Mouse (Mus musculus) left cerebral cortex, adult 9 months (tissue): ENCODE results near the gene Atn1.
A peak's percentile ranks its signal among the peaks of the same experiment; 100 is the strongest.

Experiments used
- DNase-seq, 2 experiments: peaks; one replicate each; pipeline ENCODE4 v3.0.0; 2022; ENCODE audit warnings: low spot score in 2 of 2

Gene Atn1

DNA sequence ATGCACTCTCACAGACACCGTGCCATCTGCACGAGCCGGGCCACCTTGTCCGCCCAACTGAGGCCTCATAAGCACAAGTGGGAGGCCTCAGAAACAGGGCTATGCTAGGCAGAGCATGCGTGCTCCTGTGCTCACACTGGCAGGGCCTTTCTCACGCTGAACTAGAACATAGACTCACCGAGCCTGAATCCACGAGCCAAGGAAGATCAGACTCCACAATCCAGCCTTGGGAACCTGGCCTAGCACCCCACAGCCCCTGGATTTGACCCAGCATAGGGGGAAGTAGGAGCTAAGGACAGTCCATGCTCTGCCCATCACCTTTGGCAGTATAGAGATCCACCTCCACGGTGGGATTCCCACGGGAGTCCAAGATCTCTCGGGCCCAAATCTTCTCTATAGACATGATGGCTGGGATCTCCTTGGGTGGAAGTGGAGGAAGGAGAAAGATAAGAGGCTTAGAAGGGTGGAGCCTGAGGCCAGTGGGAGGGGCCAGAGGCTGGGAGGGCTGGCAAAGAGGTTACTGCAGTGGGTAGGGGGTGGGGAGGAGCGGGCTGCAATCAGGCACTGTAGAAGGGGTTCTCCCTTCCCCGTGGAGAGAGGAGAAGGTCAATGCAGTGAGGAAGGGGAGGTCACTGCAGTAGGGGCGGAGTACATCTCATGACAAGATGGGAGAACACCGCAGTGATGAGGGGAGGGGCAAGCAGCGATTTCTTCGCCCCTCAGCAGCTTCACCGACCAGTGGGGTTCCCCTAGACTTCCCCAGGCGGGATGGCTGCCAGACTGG is 11.8 kb upstream of the Atn1 start:
- DNase-seq = peak in 1 of 2 experiments; percentile 59

GRCm38 (mm10) chr6:124767536-124767919 is 11.2 kb upstream of the Atn1 start:
- DNase-seq = no peak

- DNase-seq = no peak
These were observed 9.6 kb upstream of the Atn1 start for GRCm38 (mm10) chr6:124765951-124766350.

DNA sequence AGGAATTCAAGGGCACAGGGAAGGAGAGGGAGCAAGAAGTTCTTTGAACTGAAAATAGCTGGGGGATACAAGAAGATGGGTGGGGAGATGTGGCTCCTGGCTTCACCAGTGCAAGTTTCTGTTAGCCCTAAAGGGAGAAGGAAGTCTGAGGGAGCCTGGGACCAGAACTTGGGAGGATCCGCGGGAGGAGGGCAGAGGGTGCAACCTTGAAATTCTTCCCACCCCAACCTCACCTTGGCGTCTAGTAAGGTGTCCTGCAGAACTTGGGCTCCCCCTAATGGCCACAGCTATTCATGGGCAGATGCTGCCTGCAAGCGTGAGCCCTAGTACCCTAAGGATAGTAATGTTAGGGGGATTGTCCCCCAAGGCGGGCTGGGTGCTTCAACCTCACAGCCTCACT is 2.9 kb upstream of the Atn1 start:
- peak in 1 of 2 experiments; percentile 89 for DNase-seq

- DNase-seq = no peak
These were observed 2.5 kb upstream of the Atn1 start for GRCm38 (mm10) chr6:124758849-124759232.

GRCm38 (mm10) chr6:124757909-124758848 is 1.9 kb upstream of the Atn1 start:
- peak in 1 of 2 experiments; percentile 62 for DNase-seq

DNA sequence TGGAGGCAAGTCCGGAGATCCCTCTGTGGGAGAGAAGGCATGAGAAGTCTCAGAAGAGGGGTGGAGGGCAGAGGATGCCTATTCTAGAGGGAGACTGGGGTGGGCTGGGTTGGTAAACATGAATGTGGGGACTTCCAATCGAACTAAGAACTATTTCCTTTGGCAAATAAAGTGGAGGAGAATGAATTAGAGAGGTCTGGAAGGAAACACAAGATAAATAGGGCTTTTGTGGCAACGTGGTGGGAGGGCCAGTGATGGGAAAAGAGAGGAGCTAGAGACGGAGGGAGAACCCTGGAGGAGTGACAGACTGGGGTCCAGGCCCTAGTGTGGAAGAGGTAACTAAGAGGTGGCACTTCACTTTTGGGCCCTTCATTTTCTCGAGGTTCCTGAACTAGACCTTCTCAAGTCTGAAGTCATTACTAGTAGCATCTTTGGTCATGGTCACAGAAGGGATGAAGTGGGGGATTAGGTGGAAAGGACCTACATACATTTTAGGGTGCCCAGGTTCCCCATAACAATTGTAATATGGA is 1.1 kb upstream of the Atn1 start:
- DNase-seq = no peak

- peak in 1 of 2 experiments; percentile 77 for DNase-seq
These were observed 477 bp upstream of the Atn1 start for GRCm38 (mm10) chr6:124756652-124757350.

DNA sequence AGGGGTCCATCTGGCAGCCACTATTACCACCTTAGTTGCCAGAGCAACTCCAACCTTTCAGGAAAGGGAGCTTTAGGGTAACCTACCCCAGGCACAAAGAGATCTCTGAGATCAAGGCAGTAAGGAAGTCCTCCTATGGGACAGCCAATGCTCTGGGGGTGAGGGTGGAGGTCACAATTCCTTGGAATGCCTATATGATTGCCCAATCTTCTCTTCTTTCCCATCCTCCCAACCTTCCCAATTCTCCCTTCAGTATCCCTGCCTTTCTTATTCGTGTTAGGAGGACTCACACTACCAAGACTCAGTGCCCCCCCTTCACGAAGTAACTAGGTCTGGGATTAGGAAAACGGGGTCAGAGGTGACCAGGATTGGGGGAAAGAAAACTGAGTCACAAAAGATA is 1.0 kb downstream of the Atn1 start:
- no peak for DNase-seq

DNA sequence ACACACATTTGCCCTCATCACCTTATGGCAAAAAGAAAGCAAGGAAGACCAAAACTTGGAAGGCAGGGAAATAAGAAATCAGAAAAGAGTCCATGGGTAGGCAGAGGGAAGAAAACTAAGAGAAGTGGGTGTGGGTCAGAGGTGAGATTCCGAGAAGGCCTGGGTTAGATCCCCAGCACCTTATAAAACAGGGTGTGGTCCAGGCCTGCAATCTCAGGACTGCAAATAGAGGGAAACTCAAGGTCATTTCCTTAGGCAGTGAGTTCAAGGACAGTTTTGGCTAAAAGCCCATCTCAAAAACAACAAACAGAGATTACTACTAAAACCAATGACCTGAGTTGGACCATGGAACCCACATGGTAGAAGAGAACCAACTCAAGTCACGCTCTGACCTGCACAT is 2.5 kb downstream of the Atn1 start:
- no peak for DNase-seq

DNA sequence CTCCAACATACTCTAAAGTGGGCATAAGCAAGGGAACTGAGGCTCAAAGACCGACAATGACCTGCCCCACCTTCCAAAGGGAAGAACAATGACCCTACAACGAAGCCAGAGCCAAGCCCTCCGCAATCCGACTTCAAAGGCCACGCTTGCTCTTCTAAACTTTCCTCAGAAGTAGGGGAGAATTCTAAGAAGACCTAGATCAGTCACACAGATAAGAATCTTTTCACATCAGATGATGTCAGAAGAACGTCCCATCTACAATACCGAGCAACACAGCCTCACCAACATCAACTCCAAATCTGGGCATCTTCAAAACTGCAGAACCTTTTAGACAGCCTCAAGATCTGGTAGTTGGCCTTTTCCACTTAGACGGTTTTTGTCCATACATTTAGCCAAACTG is 5.9 kb downstream of the Atn1 start:
- no peak for DNase-seq

- no peak for DNase-seq
These were observed 9.4 kb downstream of the Atn1 start for GRCm38 (mm10) chr6:124746654-124747632.

DNA sequence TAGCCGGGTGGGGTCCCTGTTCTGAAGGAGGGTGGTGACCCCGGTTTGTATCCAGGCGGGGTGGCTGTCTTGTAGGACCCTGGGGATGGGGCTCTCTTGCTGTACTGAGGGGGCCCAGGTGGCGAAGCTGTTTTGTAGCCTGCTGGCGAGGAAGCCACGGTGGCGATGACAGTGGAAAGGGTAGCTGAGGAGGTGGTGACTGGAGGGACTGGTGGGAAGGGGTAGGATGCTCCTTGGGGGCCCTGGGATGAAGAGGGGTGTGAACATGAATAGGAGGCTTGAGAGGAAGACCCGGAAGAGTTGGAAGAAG is 10.1 kb downstream of the Atn1 start:
- DNase-seq = no peak

DNA sequence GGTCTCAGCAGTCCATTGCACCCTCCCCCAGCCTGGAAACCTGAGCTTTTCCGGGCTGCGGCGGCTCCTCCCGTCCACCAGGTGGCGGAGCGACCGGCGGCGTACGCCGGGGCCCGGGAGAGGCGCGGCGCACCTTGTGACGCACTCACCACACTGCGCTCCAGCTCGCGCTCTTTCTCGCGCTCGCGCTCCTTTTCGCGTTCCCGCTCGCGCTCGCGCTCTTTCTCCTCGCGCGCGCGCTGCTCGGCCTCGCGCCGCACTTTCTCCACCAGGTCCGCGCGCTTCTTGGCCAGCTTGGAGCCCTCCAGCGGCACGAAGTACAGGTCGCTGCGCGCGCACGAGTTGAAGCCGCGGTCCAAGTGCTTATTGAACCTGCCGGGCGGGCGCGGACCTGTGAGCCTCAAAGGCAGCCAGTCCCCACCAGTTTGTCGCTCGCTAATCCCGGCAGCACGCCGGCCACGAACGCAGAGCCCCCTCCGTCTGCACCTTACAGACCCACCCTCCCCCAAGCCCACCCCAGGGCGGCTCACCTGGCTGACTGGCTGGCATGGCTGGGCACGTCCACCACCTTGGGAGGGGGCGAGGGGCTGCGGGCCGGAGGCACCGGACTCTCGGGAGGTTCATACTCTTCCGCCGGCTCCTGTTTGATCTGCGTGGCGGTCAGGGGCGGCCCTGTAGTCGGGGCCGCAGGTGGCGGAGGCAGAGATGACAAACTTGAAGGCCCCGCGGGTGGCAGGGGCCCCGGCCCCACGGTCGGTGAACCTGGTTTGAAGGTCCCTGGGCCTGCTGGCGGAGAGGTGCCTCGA is 10.6 kb downstream of the Atn1 start:
- peak; percentile 86 to 93 for DNase-seq

DNA sequence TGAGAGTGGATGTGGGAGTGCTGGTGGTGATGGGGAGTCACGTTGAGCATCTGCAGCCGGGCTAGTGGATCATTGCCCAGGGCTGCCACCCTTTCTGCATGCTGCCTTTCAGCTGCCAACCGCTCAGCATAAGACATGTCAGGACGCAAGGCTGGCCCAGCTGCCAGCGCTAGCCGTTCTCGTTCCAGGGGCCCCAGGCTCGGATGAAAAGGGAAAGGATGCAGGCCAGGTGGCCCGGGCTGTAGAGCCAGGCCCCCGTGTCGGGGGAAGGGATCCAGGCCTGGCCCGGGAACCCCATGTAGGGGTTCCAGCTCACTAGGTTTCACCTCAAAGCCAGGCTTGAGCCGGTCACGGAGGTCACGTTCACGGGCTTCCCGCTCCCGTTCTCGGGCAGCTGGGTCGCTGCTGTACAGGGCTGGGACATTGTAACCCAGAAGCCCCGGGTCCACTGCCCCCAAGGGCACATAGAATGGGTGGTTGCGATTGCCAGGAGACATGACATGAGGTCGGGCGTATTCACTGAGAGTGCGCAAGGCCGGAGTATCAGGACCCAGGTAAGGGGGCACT is 11.5 kb downstream of the Atn1 start:
- DNase-seq = peak in 1 of 2 experiments; percentile 45

GRCm38 (mm10) chr6:124743647-124744046 is 12.7 kb downstream of the Atn1 start:
- no peak for DNase-seq

DNA sequence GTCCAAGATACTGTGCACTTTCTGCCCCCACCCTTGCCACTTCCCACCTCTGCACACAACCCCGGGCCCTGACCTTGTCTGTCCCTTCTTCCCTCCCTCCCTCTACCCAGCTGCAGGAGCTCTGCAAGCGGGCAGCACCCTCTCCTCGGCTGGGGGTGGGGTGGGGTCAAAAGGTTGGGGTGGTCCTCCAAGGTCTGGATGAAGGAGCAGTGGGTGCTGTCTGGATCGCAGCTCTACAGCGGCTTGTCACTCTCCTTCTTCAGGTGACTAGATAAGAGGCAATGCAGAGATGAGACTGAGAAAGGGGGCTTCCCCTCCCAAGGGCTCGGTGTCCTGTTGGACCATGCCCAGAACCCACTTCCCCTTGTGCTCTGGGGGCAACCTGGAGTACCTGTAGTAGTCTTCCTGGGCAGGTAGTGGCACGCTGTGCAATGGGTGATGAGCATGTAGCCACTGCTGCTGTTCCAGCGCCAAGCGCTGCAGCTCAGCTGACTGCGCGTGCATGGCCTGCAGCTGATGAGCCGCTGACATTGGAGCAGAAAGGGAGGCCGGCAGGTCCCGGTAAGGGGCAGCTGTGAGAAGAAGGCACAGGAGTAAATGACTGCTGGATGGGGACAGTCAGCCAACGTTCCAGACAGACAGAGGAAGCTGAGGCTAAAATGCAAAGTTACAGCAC is 13.3 kb downstream of the Atn1 start:
- no peak for DNase-seq

GRCm38 (mm10) chr6:124741842-124742241 is 14.5 kb downstream of the Atn1 start:
- no peak for DNase-seq
